Mouse (Mus musculus) heart, adult 11 months (tissue): ENCODE results near the gene Gprc5a.

Experiments
- DNase-seq: peaks from one replicate; pipeline ENCODE4 v3.0.0; 2022

Gene Gprc5a

GRCm38 (mm10) chr6:135065236-135065957 is at the start of gene Gprc5a:
Gene Gprc5a, plus strand, starts transcription at chr6:135065651.
- DNase-seq, result peak; percentile 95

GRCm38 (mm10) chr6:135017211-135017610 is 48.2 kb upstream of the Gprc5a start:
- no peak for DNase-seq

GRCm38 (mm10) chr6:135019564-135019963 is 45.9 kb upstream of the Gprc5a start:
- no peak for DNase-seq

GRCm38 (mm10) chr6:135021633-135022032 is 43.8 kb upstream of the Gprc5a start:
- no peak for DNase-seq

GRCm38 (mm10) chr6:135023379-135023778 is 42.1 kb upstream of the Gprc5a start:
- DNase-seq, result no peak

GRCm38 (mm10) chr6:135024781-135025420 is 40.5 kb upstream of the Gprc5a start:
- DNase-seq, result no peak

- DNase-seq, result no peak
These were observed 39.2 kb upstream of the Gprc5a start for GRCm38 (mm10) chr6:135026232-135026631.

GRCm38 (mm10) chr6:135026755-135027154 is 38.7 kb upstream of the Gprc5a start:
- no peak for DNase-seq

GRCm38 (mm10) chr6:135029246-135029645 is 36.2 kb upstream of the Gprc5a start:
- no peak for DNase-seq

- no peak for DNase-seq
These were observed 26.8 kb upstream of the Gprc5a start for GRCm38 (mm10) chr6:135038674-135039073.

GRCm38 (mm10) chr6:135040275-135040871 is 25.1 kb upstream of the Gprc5a start:
- DNase-seq, result no peak

GRCm38 (mm10) chr6:135041930-135042329 is 23.5 kb upstream of the Gprc5a start:
- no peak for DNase-seq

- no peak for DNase-seq
These were observed 18.2 kb upstream of the Gprc5a start for GRCm38 (mm10) chr6:135047276-135047675.

- no peak for DNase-seq
These were observed 16.9 kb upstream of the Gprc5a start for GRCm38 (mm10) chr6:135048509-135048908.

- peak; percentile 94 for DNase-seq
These were observed 16.5 kb upstream of the Gprc5a start for GRCm38 (mm10) chr6:135048956-135049355.

GRCm38 (mm10) chr6:135053789-135054188 is 11.7 kb upstream of the Gprc5a start:
- DNase-seq, result no peak

GRCm38 (mm10) chr6:135055882-135056281 is 9.6 kb upstream of the Gprc5a start:
- no peak for DNase-seq

GRCm38 (mm10) chr6:135060728-135061127 is 4.7 kb upstream of the Gprc5a start:
- no peak for DNase-seq

GRCm38 (mm10) chr6:135064621-135065020 is 830 bp upstream of the Gprc5a start:
- no peak for DNase-seq

GRCm38 (mm10) chr6:135066795-135067445 is 1.5 kb downstream of the Gprc5a start:
- no peak for DNase-seq

GRCm38 (mm10) chr6:135068221-135068620 is 2.8 kb downstream of the Gprc5a start:
- no peak for DNase-seq

- no peak for DNase-seq
These were observed 4.4 kb downstream of the Gprc5a start for GRCm38 (mm10) chr6:135069856-135070255.

GRCm38 (mm10) chr6:135070347-135070746 is 4.9 kb downstream of the Gprc5a start:
- no peak for DNase-seq
